Mouse (Mus musculus): ENCODE data around the gene Nmrk2.
A peak's percentile ranks its signal among the peaks of the same experiment; 100 is the strongest.

DNA sequence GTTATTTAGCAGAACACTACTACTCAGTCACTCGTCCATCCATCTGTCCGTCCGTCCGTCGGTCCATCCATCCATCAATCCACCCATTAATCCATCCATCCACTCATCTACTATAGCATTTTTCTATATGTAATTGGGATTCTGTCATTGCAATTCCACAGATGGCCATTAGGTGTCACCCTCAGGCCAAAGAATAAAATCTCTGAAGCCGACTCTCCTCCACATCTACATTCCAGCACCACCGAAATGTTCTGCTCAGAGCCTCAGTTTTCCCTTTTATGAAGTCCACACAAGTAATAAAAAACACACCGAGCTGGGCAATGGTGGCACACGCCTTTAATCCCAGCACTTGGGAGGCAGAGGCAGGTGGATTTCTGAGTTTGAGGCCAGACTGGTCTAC lies 3.6 kb downstream of the Nmrk2 start:
- peak; percentile 59 for TF ChIP-seq CTCF (IDR thresholded peaks at IDR 0.05; ENCODE audit: low read depth, low read length)
- no peak for TF ChIP-seq POLR2A (IDR thresholded peaks at IDR 0.05; ENCODE audit: extremely low read depth, insufficient read depth, low read length)
